Mouse (Mus musculus): ENCODE results near the gene Hbb-bt. TPM values are rescaled to one million over a fixed set of nuclear protein-coding genes. Genes with fewer than 3 reads are reported as not detected.
"Not testable (repeated sequence)": the region's sequence is repeated elsewhere in the genome, so short reads cannot be mapped to it uniquely, and the experiment has no call there.

Hbb-bt gene
- polyA plus RNA-seq, 1 experiment from 2014 or later = 7,398 TPM

DNA sequence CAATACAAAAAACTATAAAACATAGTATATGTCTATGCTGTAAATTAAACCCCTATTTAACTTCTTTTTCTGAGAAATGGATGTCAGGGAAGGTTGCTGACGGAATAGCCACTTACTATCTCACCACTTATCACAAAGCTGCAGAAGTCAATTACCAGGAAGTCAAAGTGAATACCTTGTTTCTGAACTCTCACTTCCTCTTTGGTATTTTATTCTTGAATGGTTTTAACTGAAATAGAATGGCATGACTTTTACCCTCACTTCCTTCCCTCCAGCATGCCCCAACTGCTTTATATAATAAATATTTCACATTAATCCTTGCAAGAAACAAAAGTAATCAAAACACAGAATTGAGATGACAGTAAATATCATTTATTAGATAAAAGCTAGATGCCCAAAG is 1.6 kb downstream of the Hbb-bt start:
- peak; percentile 16 for ATAC-seq (replicated peaks; ENCODE audit: low FRiP score)
- peak overlapping the region; percentile 42 for H3K4me3 ChIP-seq (ENCODE audit: low read depth, low read length)
- H3K9ac ChIP-seq (ENCODE audit: low read depth, low read length) = peak overlapping the region; percentile 61
- peaks cover 9% of the 10 kb centered on the region for H3K4me1 ChIP-seq (replicated peaks; ENCODE audit: control insufficient read depth, insufficient read depth, low read length)
- no peaks in the 10 kb centered on the region for H3K36me3 ChIP-seq (ENCODE audit: control insufficient read depth, insufficient read depth, low read length)
- WGBS = 30% methylated on average over 1 of the region's 1 CpGs
- H3K27ac ChIP-seq (ENCODE audit: low read depth, low read length) = peak overlapping the region; percentile 93
- no peaks in the 10 kb centered on the region for H3K9me3 ChIP-seq (ENCODE audit: control insufficient read depth, low read length)
- H3K4me2 ChIP-seq = peak overlapping the region; percentile 51
- H3K27me3 ChIP-seq (replicated peaks; ENCODE audit: control insufficient read depth, insufficient read depth, low read length) = no peaks in the 10 kb centered on the region
- no peak for DNase-seq (ENCODE audit: low spot score)

GRCm38 (mm10) chr7:103811223-103811845 is 2.5 kb downstream of the Hbb-bt start:
- DNase-seq (ENCODE audit: low spot score) (no peak), ATAC-seq (replicated peaks; ENCODE audit: low FRiP score) (peak; percentile 63)
- H3K36me3 ChIP-seq (ENCODE audit: control insufficient read depth, insufficient read depth, low read length) = no peaks in the 10 kb centered on the region
- H3K4me3 ChIP-seq (ENCODE audit: low read depth, low read length) = peak overlapping the region; percentile 10; the same call in 1 of the 2 replicates
- peaks cover 9% of the 10 kb centered on the region for H3K4me1 ChIP-seq (replicated peaks; ENCODE audit: control insufficient read depth, insufficient read depth, low read length)
- H3K9me3 ChIP-seq (ENCODE audit: control insufficient read depth, low read length) = no peaks in the 10 kb centered on the region
- peak overlapping the region; percentile 84 for H3K27ac ChIP-seq (ENCODE audit: low read depth, low read length)
- 53% methylated on average over 1 of the region's 1 CpGs for WGBS
- H3K27me3 ChIP-seq (replicated peaks; ENCODE audit: control insufficient read depth, insufficient read depth, low read length) = no peaks in the 10 kb centered on the region
- peak overlapping the region; percentile 42 for H3K4me2 ChIP-seq
- no peak overlapping the region for H3K9ac ChIP-seq (ENCODE audit: low read depth, low read length)

DNA sequence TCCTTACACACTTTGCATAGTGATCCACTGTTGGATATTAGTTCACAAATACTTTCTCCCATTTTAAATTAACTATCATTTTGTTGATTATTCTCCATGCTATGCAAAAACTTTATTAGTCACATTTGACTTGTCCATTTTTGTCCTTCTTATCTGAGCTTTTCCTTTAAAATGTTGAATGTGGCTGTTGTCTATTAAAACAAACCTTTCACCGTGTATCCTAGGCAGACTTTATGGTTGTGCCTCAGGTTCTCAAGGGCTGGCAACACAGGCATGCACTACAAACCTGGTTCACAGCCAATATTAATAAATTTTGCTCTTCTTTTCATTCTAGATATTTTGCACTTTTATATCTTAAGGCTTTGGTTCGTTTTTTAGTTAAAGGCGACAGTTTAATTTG is 3.0 kb downstream of the Hbb-bt start:
- Histone ChIP-seq H3K4me2 (no peak overlapping the region), H3K4me1 (replicated peaks; ENCODE audit: control insufficient read depth, insufficient read depth, low read length) (peaks cover 9% of the 10 kb centered on the region), H3K27me3 (replicated peaks; ENCODE audit: control insufficient read depth, insufficient read depth, low read length) (no peaks in the 10 kb centered on the region), H3K9me3 (ENCODE audit: control insufficient read depth, low read length) (no peaks in the 10 kb centered on the region), H3K4me3 (ENCODE audit: low read depth, low read length) (no peak overlapping the region), H3K27ac (ENCODE audit: low read depth, low read length) (peak overlapping the region; percentile 84), H3K9ac (ENCODE audit: low read depth, low read length) (no peak overlapping the region), H3K36me3 (ENCODE audit: control insufficient read depth, insufficient read depth, low read length) (no peaks in the 10 kb centered on the region)
- DNase-seq (ENCODE audit: low spot score) (no peak), ATAC-seq (replicated peaks; ENCODE audit: low FRiP score) (no peak)
- 56% methylated on average over 3 of the region's 3 CpGs for WGBS

DNA sequence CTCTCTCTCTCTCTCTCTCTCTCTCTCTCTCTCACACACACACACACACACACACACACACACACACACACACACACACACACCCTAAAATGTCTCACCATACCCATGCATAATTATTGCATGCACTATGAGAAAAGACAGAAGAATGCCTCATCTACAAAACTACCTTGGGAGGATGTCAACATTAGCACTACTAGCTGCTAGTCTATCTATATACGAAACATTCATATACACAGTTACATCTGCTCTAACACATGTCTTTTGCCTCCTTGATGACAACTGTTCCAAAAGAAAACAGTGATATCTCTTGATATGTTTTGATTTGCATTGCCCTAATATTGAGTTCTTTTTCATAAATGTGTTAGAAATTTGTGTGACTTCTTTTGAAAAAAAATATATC is 3.5 kb downstream of the Hbb-bt start:
- no peaks in the 10 kb centered on the region for H3K9me3 ChIP-seq (ENCODE audit: control insufficient read depth, low read length)

DNA sequence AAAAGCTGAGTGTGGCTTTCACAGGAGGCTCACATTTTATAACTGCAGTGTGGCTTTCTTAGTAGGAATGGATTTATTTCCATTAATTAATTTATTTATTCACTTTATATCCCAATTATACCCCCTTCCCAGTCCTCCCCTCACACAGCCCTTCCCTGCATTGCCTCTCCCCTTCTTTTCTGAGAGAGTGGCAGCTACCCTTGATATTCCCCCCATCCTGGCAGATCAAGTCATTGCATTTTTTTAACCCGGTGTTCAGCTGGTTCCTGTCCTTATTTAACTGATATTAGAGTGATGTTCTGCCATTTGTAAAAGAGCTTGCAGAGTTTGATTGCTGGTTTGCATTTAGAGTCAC is 4.0 kb downstream of the Hbb-bt start:
- no peak overlapping the region for H3K4me3 ChIP-seq (ENCODE audit: low read depth, low read length)
- H3K9ac ChIP-seq (ENCODE audit: low read depth, low read length) = peak overlapping the region; percentile 17
- H3K4me2 ChIP-seq = peak overlapping the region; percentile 52
- ATAC-seq (replicated peaks; ENCODE audit: low FRiP score) = no peak
- H3K9me3 ChIP-seq (ENCODE audit: control insufficient read depth, low read length) = no peaks in the 10 kb centered on the region
- WGBS = 38% methylated on average over 1 of the region's 1 CpGs
- no peaks in the 10 kb centered on the region for H3K36me3 ChIP-seq (ENCODE audit: control insufficient read depth, insufficient read depth, low read length)
- H3K27ac ChIP-seq (ENCODE audit: low read depth, low read length) = peak overlapping the region; percentile 96
- no peaks in the 10 kb centered on the region for H3K27me3 ChIP-seq (replicated peaks; ENCODE audit: control insufficient read depth, insufficient read depth, low read length)
- no peak for DNase-seq (ENCODE audit: low spot score)
- H3K4me1 ChIP-seq (replicated peaks; ENCODE audit: control insufficient read depth, insufficient read depth, low read length) = peaks cover 6% of the 10 kb centered on the region

More for the DNA sequence above, 3.5 kb downstream of the Hbb-bt start:
- no peaks in the 10 kb centered on the region for H3K27me3 ChIP-seq (replicated peaks; ENCODE audit: control insufficient read depth, insufficient read depth, low read length)
- H3K9ac ChIP-seq (ENCODE audit: low read depth, low read length) = peak overlapping the region; percentile 17
- no peak overlapping the region for H3K4me3 ChIP-seq (ENCODE audit: low read depth, low read length)
- no peak for DNase-seq (ENCODE audit: low spot score)
- ATAC-seq (replicated peaks; ENCODE audit: low FRiP score) = no peak
- H3K27ac ChIP-seq (ENCODE audit: low read depth, low read length) = peak overlapping the region; percentile 96
- peaks cover 9% of the 10 kb centered on the region for H3K4me1 ChIP-seq (replicated peaks; ENCODE audit: control insufficient read depth, insufficient read depth, low read length)
- WGBS = 73% methylated on average over 1 of the region's 1 CpGs
- H3K4me2 ChIP-seq = peak overlapping the region; percentile 52
- no peaks in the 10 kb centered on the region for H3K36me3 ChIP-seq (ENCODE audit: control insufficient read depth, insufficient read depth, low read length)

- ATAC-seq (replicated peaks; ENCODE audit: low FRiP score) (peak; percentile 51), DNase-seq (ENCODE audit: low spot score) (no peak)
- H3K27me3 ChIP-seq (replicated peaks; ENCODE audit: control insufficient read depth, insufficient read depth, low read length) = no peaks in the 10 kb centered on the region
- H3K9me3 ChIP-seq (ENCODE audit: control insufficient read depth, low read length) = no peaks in the 10 kb centered on the region
- H3K4me1 ChIP-seq (replicated peaks; ENCODE audit: control insufficient read depth, insufficient read depth, low read length) = peaks cover 6% of the 10 kb centered on the region
- no peaks in the 10 kb centered on the region for H3K36me3 ChIP-seq (ENCODE audit: control insufficient read depth, insufficient read depth, low read length)
- peak overlapping the region; percentile 44 for H3K9ac ChIP-seq (ENCODE audit: low read depth, low read length)
- H3K4me2 ChIP-seq = peak overlapping the region; percentile 52
- H3K4me3 ChIP-seq (ENCODE audit: low read depth, low read length) = 0 out of 2 replicates have a peak overlapping the region, but pooled peaks have one; percentile 6
- 22% methylated on average over 5 of the region's 5 CpGs for WGBS
- H3K27ac ChIP-seq (ENCODE audit: low read depth, low read length) = peak overlapping the region; percentile 96
Observed at GRCm38 (mm10) chr7:103808971-103809800, 4.6 kb downstream of the Hbb-bt start.

- H3K36me3 ChIP-seq (ENCODE audit: control insufficient read depth, insufficient read depth, low read length); H3K4me1 ChIP-seq (replicated peaks; ENCODE audit: control insufficient read depth, insufficient read depth, low read length); H3K27me3 ChIP-seq (replicated peaks; ENCODE audit: control insufficient read depth, insufficient read depth, low read length); H3K4me3 ChIP-seq (ENCODE audit: low read depth, low read length); ATAC-seq (replicated peaks; ENCODE audit: low FRiP score); DNase-seq (ENCODE audit: low spot score); H3K9me3 ChIP-seq (ENCODE audit: control insufficient read depth, low read length); H3K4me2 ChIP-seq; H3K9ac ChIP-seq (ENCODE audit: low read depth, low read length): not testable (repeated sequence)
- 55% methylated on average over 2 of the region's 2 CpGs for WGBS
- peak overlapping the region; percentile 70 for H3K27ac ChIP-seq (ENCODE audit: low read depth, low read length)
Observed at GRCm38 (mm10) chr7:103808120-103808519, 5.7 kb downstream of the Hbb-bt start.

DNA sequence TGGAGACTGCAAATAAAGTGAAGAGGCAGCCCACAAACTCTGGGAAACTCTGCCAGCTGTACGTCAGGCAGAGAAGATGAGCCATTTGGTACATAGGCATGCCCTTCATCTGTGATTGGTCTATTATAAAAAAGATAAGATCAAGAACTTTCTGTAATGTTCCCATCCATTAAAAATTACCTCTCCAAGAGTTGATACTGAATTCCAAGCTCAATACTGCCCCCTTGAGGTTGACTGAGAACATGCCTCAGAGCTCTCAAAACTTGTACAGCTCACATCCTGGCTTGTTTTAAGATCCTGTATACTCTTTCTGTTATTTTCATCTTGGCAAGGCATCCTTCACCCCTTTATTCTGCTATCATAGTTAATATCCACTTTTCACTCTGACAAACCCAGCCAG is 6.9 kb downstream of the Hbb-bt start:
- Histone ChIP-seq H3K27ac (ENCODE audit: low read depth, low read length) (peak overlapping the region; percentile 70; the same call in 1 of the 2 replicates), H3K36me3 (ENCODE audit: control insufficient read depth, insufficient read depth, low read length) (no peaks in the 10 kb centered on the region), H3K4me1 (replicated peaks; ENCODE audit: control insufficient read depth, insufficient read depth, low read length) (peaks cover 6% of the 10 kb centered on the region), H3K27me3 (replicated peaks; ENCODE audit: control insufficient read depth, insufficient read depth, low read length) (no peaks in the 10 kb centered on the region), H3K9ac (ENCODE audit: low read depth, low read length) (no peak overlapping the region), H3K9me3 (ENCODE audit: control insufficient read depth, low read length) (no peaks in the 10 kb centered on the region), H3K4me2 (no peak overlapping the region), H3K4me3 (ENCODE audit: low read depth, low read length) (no peak overlapping the region)
- no peak for DNase-seq (ENCODE audit: low spot score)
- ATAC-seq (replicated peaks; ENCODE audit: low FRiP score) = no peak
- 72% methylated on average over 1 of the region's 1 CpGs for WGBS

Data from liver, embryonic 11.5 days (tissue).